13 mouse cellular contexts compared by ENCODE assay signal in the genomic region with DNA sequence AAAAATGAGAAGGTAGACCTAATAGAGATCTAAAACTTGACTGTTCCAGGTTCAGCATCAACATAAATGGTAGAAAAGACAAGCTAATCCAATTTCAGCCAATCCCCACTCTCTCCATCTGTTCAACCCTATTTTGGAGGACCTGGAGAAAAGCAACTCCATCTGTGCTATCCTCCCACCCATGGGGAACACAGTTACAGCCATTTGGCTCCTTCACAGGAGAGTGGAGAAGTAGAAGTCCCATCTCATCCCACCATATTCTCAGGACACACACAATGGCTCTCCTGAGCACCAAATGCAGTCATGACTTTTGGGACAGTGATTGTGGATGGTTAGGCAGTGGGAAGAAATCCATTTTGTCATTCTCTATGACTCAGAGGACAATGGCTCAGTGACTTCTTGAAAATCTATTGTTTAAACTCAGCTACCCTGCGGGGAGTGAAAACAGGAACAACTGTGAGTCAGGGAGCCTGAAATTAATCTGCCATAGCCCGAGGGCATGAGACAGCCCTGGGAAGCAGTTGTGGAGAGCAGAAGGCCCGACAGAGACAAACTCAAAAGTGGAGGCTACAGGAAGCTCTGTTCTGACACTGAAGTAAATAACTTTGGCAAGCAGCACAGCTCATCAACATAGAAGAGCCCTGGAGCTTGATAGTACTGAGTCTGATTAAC.
DNase-seq lines count a peak whose midpoint lies in the region; ATAC-seq and TF ChIP-seq lines count a peak whose summit lies in the region.
"Had no signal": no experiment of that assay in that cellular context is flagged by ENCODE, and none has a peak within 500 bp of the region (broad histone marks: within the 10 kb centered on the region; RNA-seq: fewer than 3 reads in every experiment).

No protein-coding gene starts in this region.

- no peaks in the 10 kb centered on the region for H3K27me3 ChIP-seq in hindbrain, embryonic 11.5 days (ENCODE audit: control insufficient read depth, insufficient read depth, low read length)
- H3K27me3 ChIP-seq: heart, embryonic 12.5 days had no signal

- no peaks in the 10 kb centered on the region for H3K9me3 ChIP-seq in hindbrain, embryonic 11.5 days (ENCODE audit: control insufficient read depth, low read length)

- peak; percentile 99 for ATAC-seq in frontal cortex, adult (ENCODE audit: low TSS enrichment)
- no peak for ATAC-seq in hindbrain, embryonic 11.5 days (ENCODE audit: low FRiP score)
- no peak for ATAC-seq in erythroid progenitor cell, adult 5-6 weeks (replicated peaks; ENCODE audit: low FRiP score, poor library complexity, severe bottlenecking)

- WGBS in hindbrain, embryonic 11.5 days = 15% methylated on average over 3 of the region's 3 CpGs

- no peak for TF ChIP-seq CTCF in left cerebral cortex, adult 2 months (IDR thresholded peaks at IDR 0.05)

- H3K4me3 ChIP-seq in hindbrain, embryonic 11.5 days (ENCODE audit: low read depth, low read length) = no peak overlapping the region
- no peak overlapping the region for H3K4me3 ChIP-seq in left cerebral cortex, adult 2 months
- H3K4me3 ChIP-seq: heart, embryonic 12.5 days had no signal

- intact Hi-C loops in left cerebral cortex, adult 2 months (cut with DNase I) = loop anchor here (2.0 kb wide), 1 partner anchor 25 kb away; no protein-coding TSS in a partner anchor

- no peak for DNase-seq in frontal cortex, postnatal 14 days (ENCODE audit: low spot score in 2 of 2)
- DNase-seq in ZHBTc4 (ENCODE audit: low read depth, low spot score) = peak; percentile 35
- DNase-seq in hindbrain, embryonic 11.5 days (ENCODE audit: low spot score) = peak; percentile 12
- DNase-seq in left cerebral cortex, adult 2 months (ENCODE audit: extremely low spot score in 1 of 2, low spot score in 2 of 2) = peak in 1 of 2 experiments; percentile 33
- no peak for DNase-seq in kidney, adult 9 months
- no peak for DNase-seq in spleen, postnatal 36 days (ENCODE audit: low spot score in 2 of 2)
- DNase-seq: B cell, adult 2 months; kidney, adult 2 months had no signal

- H3K4me2 ChIP-seq in hindbrain, embryonic 11.5 days (replicated peaks; ENCODE audit: low read depth, low read length) = no peak overlapping the region
- H3K4me2 ChIP-seq: heart, embryonic 12.5 days; liver, embryonic 11.5 days had no signal

- no peaks in the 10 kb centered on the region for H3K4me1 ChIP-seq in hindbrain, embryonic 11.5 days (replicated peaks; ENCODE audit: control insufficient read depth, insufficient read depth, low read length)
- H3K4me1 ChIP-seq: heart, embryonic 12.5 days had no signal

- no peaks in the 10 kb centered on the region for H3K36me3 ChIP-seq in hindbrain, embryonic 11.5 days (ENCODE audit: control insufficient read depth, insufficient read depth, low read length)
- H3K36me3 ChIP-seq: heart, embryonic 12.5 days had no signal

- no peak overlapping the region for H3K27ac ChIP-seq in hindbrain, embryonic 11.5 days (ENCODE audit: low read depth, low read length)
- peak overlapping the region; percentile 67; the same call in 1 of the 2 replicates for H3K27ac ChIP-seq in left cerebral cortex, adult 2 months
- H3K27ac ChIP-seq: macrophage had no signal

- no peak overlapping the region for H3K9ac ChIP-seq in hindbrain, embryonic 11.5 days (ENCODE audit: low read depth, low read length)
- H3K9ac ChIP-seq: heart, embryonic 12.5 days had no signal

Comparison
In these comparisons a context has a peak if more than half of its experiments do, and no peak if none do; other contexts are left out.
1. DNase-seq: peak in ZHBTc4 (single experiment) and hindbrain, embryonic 11.5 days (single experiment); none in frontal cortex, postnatal 14 days (0 of 2), kidney, adult 9 months (single experiment) and spleen, postnatal 36 days (0 of 2).